Mouse (Mus musculus) forebrain, embryonic 13.5 days (tissue): ENCODE data around the gene Ppp1r35. TPM values are rescaled to one million over a fixed set of nuclear protein-coding genes. Genes with fewer than 3 reads are reported as not detected.
A peak's percentile ranks its signal among the peaks of the same experiment; 100 is the strongest.
"Not testable (repeated sequence)": the region's sequence is repeated elsewhere in the genome, so short reads cannot be mapped to it uniquely, and the experiment has no call there.

Experiments
- ATAC-seq: fragments of 200-750 bp; cut with Nextera tagmentation; 2 replicates; pipeline ENCODE4 v1.8.0; 2017
- H3K27ac ChIP-seq: fragments of 300-500 bp; sonication (generic); 2 replicates; pipeline ENCODE4 v1.5.1; 2015; ENCODE audit warnings: inconsistent platforms, mild to moderate bottlenecking, moderate library complexity
- H3K27me3 ChIP-seq: fragments of 300-500 bp; sonication (generic); 2 replicates; pipeline ENCODE4 v1.6.1; 2015; ENCODE audit warnings: mild to moderate bottlenecking, inconsistent platforms
- H3K36me3 ChIP-seq: fragments of 300-500 bp; sonication (generic); 2 replicates; pipeline ENCODE4 v1.6.1; 2015; ENCODE audit warnings: mild to moderate bottlenecking, inconsistent platforms; ENCODE audit not compliant: poor library complexity, severe bottlenecking
- H3K4me1 ChIP-seq: fragments of 300-500 bp; sonication (generic); 2 replicates; pipeline ENCODE4 v1.6.1; 2015; ENCODE audit warnings: inconsistent platforms
- H3K4me2 ChIP-seq: fragments of 300-500 bp; sonication (generic); 2 replicates; pipeline ENCODE4 v1.6.1; 2015; ENCODE audit warnings: inconsistent platforms, mild to moderate bottlenecking, moderate library complexity
- H3K4me3 ChIP-seq: fragments of 300-500 bp; sonication (generic); 2 replicates; pipeline ENCODE4 v1.5.1; 2015; ENCODE audit warnings: mild to moderate bottlenecking, inconsistent platforms
- H3K9ac ChIP-seq: fragments of 300-500 bp; sonication (generic); 2 replicates; pipeline ENCODE4 v1.6.1; 2015; ENCODE audit warnings: mild to moderate bottlenecking, inconsistent platforms
- H3K9me3 ChIP-seq: fragments of 300-500 bp; sonication (generic); replicated peaks from 2 replicates; pipeline ENCODE4 v1.6.1; 2016; ENCODE audit warnings: inconsistent platforms
- WGBS: fragments of 180-500 bp; shearing (Covaris S2); methylation state at CpG from one replicate; pipeline ENCODE4 v1.1.7; 2015; 5-methylcytosine and 5-hydroxymethylcytosine counted together
- polyA plus RNA-seq: library from polyadenylated mRNA; unstranded; fragments of >200 nt; fragmentation: Nextera tagmentation; extraction: Ambion mirVana; gene quantifications from 2 replicates; pipeline ENCODE4 v1.2.1, GENCODE M21; 2015

Ppp1r35 gene
- polyA plus RNA-seq, 1 experiment from 2014 or later, result 45.0 TPM

- WGBS, result 6% methylated on average over 28 of the region's 28 CpGs
These were observed 33.2 kb upstream of the Ppp1r35 start, which contains the start of gene Tsc22d4 for GRCm38 (mm10) chr5:137745214-137746171. Gene Tsc22d4 (plus strand): TSS chr5:137745730.

GRCm38 (mm10) chr5:137746282-137746850 is 32.3 kb upstream of the Ppp1r35 start:
- no peaks in the 10 kb centered on the region for H3K27me3 ChIP-seq
- peak overlapping the region; percentile 84 for H3K9ac ChIP-seq
- H3K36me3 ChIP-seq, result peaks cover 14% of the 10 kb centered on the region
- ATAC-seq, result peak; percentile 6; the same call in 1 of the 2 replicates
- H3K27ac ChIP-seq, result peak overlapping the region; percentile 94
- peaks cover 47% of the 10 kb centered on the region for H3K4me1 ChIP-seq
- 0% methylated on average over 20 of the region's 20 CpGs for WGBS
- H3K9me3 ChIP-seq, result no peaks in the 10 kb centered on the region
- peak overlapping the region; percentile 69 for H3K4me3 ChIP-seq
- H3K4me2 ChIP-seq, result peak overlapping the region; percentile 99

More at GRCm38 (mm10) chr5:137745214-137746171, 33.2 kb upstream of the Ppp1r35 start, which contains the start of gene Tsc22d4:
- Histone ChIP-seq H3K27me3 (no peaks in the 10 kb centered on the region), H3K9ac (peak within 1 kb of the TSS; percentile 84), H3K4me2 (peak within 1 kb of the TSS; percentile 99), H3K27ac (peak within 1 kb of the TSS; percentile 94), H3K4me1 (peaks cover 48% of the 10 kb centered on the region), H3K9me3 (no peaks in the 10 kb centered on the region), H3K4me3 (peak within 1 kb of the TSS; percentile 69), H3K36me3 (peaks cover 7% of the 10 kb centered on the region; the same call in 1 of the 2 replicates)
- ATAC-seq, result peak; percentile 85

DNA sequence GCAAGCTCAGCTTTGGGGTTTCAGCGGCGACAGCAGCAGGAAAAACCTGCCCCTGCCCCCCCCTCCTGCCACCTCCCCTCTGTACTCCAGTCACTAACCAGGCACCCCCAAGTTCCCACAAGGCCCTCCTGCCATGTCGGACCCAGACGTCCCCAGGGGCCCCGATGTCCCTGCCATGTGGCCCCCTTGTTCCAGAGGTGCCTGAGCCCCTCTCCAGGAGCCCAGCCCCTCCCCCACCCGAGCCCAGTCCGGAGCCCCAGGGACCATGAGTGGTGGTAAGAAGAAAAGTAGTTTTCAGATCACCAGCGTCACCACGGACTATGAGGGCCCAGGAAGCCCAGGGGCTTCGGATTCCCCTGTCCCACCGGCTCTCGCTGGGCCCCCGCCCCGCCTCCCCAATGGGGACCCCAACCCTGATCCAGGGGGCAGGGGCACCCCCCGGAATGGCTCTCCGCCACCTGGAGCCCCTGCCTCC is 31.8 kb upstream of the Ppp1r35 start:
- peaks cover 41% of the 10 kb centered on the region for H3K4me1 ChIP-seq
- peak overlapping the region; percentile 94 for H3K27ac ChIP-seq
- peak overlapping the region; percentile 99 for H3K4me2 ChIP-seq
- H3K27me3 ChIP-seq, result no peaks in the 10 kb centered on the region
- H3K9ac ChIP-seq, result peak overlapping the region; percentile 84
- peaks cover 19% of the 10 kb centered on the region for H3K36me3 ChIP-seq
- no peak for ATAC-seq
- no peaks in the 10 kb centered on the region for H3K9me3 ChIP-seq
- 1% methylated on average over 16 of the region's 16 CpGs for WGBS
- peak overlapping the region; percentile 69 for H3K4me3 ChIP-seq

GRCm38 (mm10) chr5:137747326-137747961 is 31.2 kb upstream of the Ppp1r35 start:
- peak overlapping the region; percentile 94 for H3K27ac ChIP-seq
- H3K27me3 ChIP-seq, result no peaks in the 10 kb centered on the region
- no peak for ATAC-seq
- peaks cover 40% of the 10 kb centered on the region for H3K4me1 ChIP-seq
- no peaks in the 10 kb centered on the region for H3K9me3 ChIP-seq
- WGBS, result 6% methylated on average over 26 of the region's 26 CpGs
- H3K4me2 ChIP-seq, result peak overlapping the region; percentile 99
- peak overlapping the region; percentile 84 for H3K9ac ChIP-seq
- peaks cover 24% of the 10 kb centered on the region for H3K36me3 ChIP-seq
- peak overlapping the region; percentile 69 for H3K4me3 ChIP-seq

DNA sequence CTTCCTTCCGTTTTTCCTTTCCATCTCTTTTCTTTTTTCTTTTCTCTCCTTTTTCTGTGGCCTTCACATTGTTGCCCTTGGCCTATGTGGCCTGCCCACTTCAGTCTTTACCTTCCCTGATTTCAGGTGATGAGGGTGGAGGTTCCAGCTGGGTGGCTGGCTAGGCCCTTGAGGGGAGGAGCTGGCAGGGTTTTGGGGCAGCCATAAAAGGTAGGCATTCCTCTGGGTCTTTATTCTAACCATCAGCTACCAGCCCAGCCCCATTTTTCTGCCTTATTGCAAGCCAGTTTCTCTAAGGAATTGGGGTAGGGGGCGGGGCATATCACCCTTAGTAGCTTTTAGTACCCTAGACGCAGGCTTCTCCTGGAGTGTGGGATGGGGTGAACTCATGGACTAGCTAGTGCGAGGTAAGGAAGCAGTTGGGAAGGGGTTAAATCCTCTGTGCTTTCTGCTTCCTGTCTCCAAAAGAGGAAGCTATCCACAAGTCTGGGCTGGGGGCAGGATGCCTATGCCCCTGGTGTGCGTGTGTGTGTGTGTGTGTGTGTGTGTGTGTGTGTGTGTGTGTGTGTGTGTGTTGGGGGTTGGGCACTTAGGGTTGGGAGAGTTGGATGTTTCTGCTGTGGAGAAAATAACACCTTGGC is 30.4 kb upstream of the Ppp1r35 start:
- peaks cover 40% of the 10 kb centered on the region for H3K4me1 ChIP-seq
- peak overlapping the region; percentile 84 for H3K9ac ChIP-seq
- H3K36me3 ChIP-seq, result peaks cover 32% of the 10 kb centered on the region
- H3K4me3 ChIP-seq, result peak overlapping the region; percentile 69
- no peak for ATAC-seq
- peak overlapping the region; percentile 7 for H3K27ac ChIP-seq
- WGBS, result 32% methylated on average over 5 of the region's 5 CpGs
- no peaks in the 10 kb centered on the region for H3K9me3 ChIP-seq
- H3K27me3 ChIP-seq, result no peaks in the 10 kb centered on the region
- peak overlapping the region; percentile 99 for H3K4me2 ChIP-seq

GRCm38 (mm10) chr5:137749196-137749836 is 29.3 kb upstream of the Ppp1r35 start:
- Histone ChIP-seq H3K9me3 (no peaks in the 10 kb centered on the region), H3K4me2 (peak overlapping the region; percentile 99), H3K4me3 (no peak overlapping the region), H3K27ac (no peak overlapping the region), H3K27me3 (no peaks in the 10 kb centered on the region), H3K4me1 (peaks cover 40% of the 10 kb centered on the region), H3K36me3 (peaks cover 42% of the 10 kb centered on the region), H3K9ac (no peak overlapping the region)
- no peak for ATAC-seq
- WGBS, result 85% methylated on average over 6 of the region's 6 CpGs

DNA sequence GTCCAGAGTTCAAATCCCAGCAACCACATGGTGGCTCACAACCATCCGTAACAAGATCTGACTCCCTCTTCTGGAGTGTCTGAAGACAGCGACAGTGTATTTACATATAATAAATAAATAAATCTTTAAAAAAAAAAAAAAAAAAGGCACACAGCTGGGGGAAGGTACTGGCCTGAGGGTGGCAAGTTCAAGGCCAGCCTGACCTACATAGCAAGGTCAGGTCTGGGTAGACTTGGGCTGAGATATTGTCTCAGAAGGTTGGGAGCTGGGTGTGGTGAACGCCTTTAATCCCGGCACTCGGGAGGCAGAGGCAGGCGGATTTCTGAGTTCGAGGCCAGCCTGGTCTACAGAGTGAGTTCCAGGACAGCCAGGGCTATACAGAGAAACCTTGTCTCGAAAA is 28.4 kb upstream of the Ppp1r35 start:
- H3K36me3 ChIP-seq, result peaks cover 44% of the 10 kb centered on the region
- not testable (repeated sequence) for H3K27me3 ChIP-seq, H3K9me3 ChIP-seq, ATAC-seq, H3K9ac ChIP-seq, H3K4me2 ChIP-seq, H3K4me3 ChIP-seq, H3K27ac ChIP-seq
- peaks cover 42% of the 10 kb centered on the region for H3K4me1 ChIP-seq
- 95% methylated on average over 6 of the region's 8 CpGs for WGBS

DNA sequence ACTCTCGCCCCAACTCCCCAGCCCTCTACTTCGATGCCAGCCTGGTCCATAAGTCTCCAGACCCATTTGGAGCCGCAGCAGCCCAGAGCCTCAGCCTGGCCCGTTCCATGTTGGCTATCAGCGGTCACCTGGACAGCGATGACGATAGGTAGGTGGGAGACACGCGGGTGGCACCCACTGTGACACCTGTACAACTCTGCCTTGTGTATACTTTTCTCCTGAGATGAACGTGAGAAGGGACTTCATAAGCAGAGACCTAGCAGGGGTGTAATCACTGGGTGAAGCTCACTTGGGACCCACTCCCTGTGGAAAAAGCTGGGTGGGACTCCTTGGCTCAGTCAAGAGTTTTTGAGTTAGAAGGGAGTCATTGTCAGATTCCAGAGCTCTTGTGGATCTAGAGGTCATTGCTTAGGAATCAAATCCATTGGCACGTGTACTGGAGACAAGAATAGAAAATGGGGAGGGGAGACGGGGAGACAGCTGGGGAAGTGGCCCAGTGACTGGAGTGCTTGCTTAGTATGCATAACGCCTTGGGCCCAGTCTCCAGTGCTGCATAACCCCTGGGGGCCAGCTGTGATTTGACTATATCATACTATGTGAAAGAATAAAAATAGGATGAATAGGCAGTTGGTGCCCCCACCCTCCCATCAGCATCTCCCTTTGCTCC is 27.3 kb upstream of the Ppp1r35 start:
- 93% methylated on average over 13 of the region's 13 CpGs for WGBS
- Histone ChIP-seq H3K9ac (no peak overlapping the region), H3K27me3 (no peaks in the 10 kb centered on the region), H3K36me3 (peaks cover 54% of the 10 kb centered on the region), H3K4me3 (no peak overlapping the region), H3K27ac (no peak overlapping the region), H3K4me2 (no peak overlapping the region), H3K9me3 (no peaks in the 10 kb centered on the region), H3K4me1 (peaks cover 46% of the 10 kb centered on the region)
- no peak for ATAC-seq

- no peak for ATAC-seq
- Histone ChIP-seq H3K36me3 (peaks cover 57% of the 10 kb centered on the region), H3K9ac (no peak overlapping the region), H3K27ac (no peak overlapping the region), H3K9me3 (no peaks in the 10 kb centered on the region), H3K4me1 (peaks cover 44% of the 10 kb centered on the region), H3K4me3 (no peak overlapping the region), H3K27me3 (no peaks in the 10 kb centered on the region), H3K4me2 (no peak overlapping the region)
- WGBS, result 85% methylated on average over 6 of the region's 6 CpGs
These were observed 26.7 kb upstream of the Ppp1r35 start for GRCm38 (mm10) chr5:137751988-137752387.

DNA sequence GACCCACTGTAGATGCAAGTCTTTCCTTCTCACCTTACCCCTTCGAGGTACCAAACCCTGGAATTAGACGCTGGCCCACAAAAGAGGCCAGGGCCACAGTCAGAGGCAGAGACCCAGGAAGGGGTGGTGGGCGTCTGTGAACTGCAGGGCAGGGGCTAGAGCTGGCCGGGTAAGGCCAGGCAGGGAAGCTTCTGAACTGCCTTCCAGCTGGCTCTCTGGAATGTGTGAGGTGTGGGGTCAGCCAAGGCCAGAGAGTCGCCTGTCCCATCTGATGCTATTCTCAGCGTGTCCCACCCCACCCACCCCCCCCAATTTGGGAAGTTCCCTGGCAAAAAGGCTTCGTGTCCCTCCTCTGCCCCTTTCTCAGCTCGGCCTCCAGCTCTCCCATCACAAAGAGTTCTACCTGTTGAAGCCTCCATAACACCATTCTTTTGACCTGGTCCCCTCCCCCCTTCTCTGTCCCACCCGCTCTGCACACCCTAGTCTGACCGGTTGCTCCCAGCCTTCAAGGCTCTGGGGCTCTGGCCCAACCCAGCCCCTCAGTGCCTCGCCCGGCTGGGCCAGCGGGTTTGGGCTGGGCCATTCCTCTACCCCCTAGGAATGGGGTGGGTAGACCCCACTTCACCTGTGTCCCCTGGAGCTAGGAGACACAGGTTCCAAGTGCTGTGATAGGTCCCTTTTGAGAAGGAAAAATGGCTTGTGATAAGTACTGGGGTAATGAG is 25.4 kb upstream of the Ppp1r35 start:
- WGBS, result 87% methylated on average over 13 of the region's 13 CpGs
- Histone ChIP-seq H3K36me3 (peaks cover 62% of the 10 kb centered on the region), H3K27me3 (no peaks in the 10 kb centered on the region), H3K9ac (no peak overlapping the region), H3K4me1 (peaks cover 44% of the 10 kb centered on the region), H3K4me3 (no peak overlapping the region), H3K4me2 (no peak overlapping the region), H3K27ac (no peak overlapping the region), H3K9me3 (no peaks in the 10 kb centered on the region)
- no peak for ATAC-seq
